15 mouse cellular contexts compared by ENCODE assay signal in genomic region chr19:32506514-32506913, GRCm38 (mm10). TPM values are rescaled to one million over a fixed set of nuclear protein-coding genes. Genes with fewer than 3 reads are reported as not detected.
DNase-seq lines count a peak whose midpoint lies in the region; ATAC-seq and TF ChIP-seq lines count a peak whose summit lies in the region.
"Had no signal": no experiment of that assay in that cellular context is flagged by ENCODE, and none has a peak within 500 bp of the region (broad histone marks: within the 10 kb centered on the region; RNA-seq: fewer than 3 reads in every experiment).

No protein-coding gene starts in this region.

- H3K4me3 ChIP-seq in embryonic facial prominence, embryonic 14.5 days (ENCODE audit: low read depth, low read length): no peak overlapping the region
- no peak overlapping the region for H3K4me3 ChIP-seq in embryonic facial prominence, embryonic 10.5 days
- no peak overlapping the region for H3K4me3 ChIP-seq in lung, postnatal 0 days (ENCODE audit: low read depth, low read length)
- H3K4me3 ChIP-seq: heart, embryonic 13.5 days had no signal

- ATAC-seq in embryonic facial prominence, embryonic 14.5 days (ENCODE audit: low read depth): no peak
- ATAC-seq in lung, postnatal 0 days: peak; percentile 71
- ATAC-seq in granulocyte monocyte progenitor cell, adult 5-6 weeks (replicated peaks; ENCODE audit: poor library complexity, severe bottlenecking): peak; percentile 58; the same call in 1 of the 2 replicates
- ATAC-seq in megakaryocyte-erythroid progenitor cell, adult 5-6 weeks (replicated peaks; ENCODE audit: low FRiP score, low TSS enrichment, poor library complexity, severe bottlenecking): no peak
- ATAC-seq: forebrain, embryonic 16.5 days; inflammation-experienced regulatory T-cells, adult 6 months had no signal

- H3K9me3 ChIP-seq in embryonic facial prominence, embryonic 14.5 days (ENCODE audit: control insufficient read depth, low read length): 0 out of 2 replicates have a peak, but pooled peaks cover 4% of the 10 kb centered on the region
- H3K9me3 ChIP-seq in embryonic facial prominence, embryonic 10.5 days: no peaks in the 10 kb centered on the region
- no peaks in the 10 kb centered on the region for H3K9me3 ChIP-seq in lung, postnatal 0 days (ENCODE audit: low read length)
- H3K9me3 ChIP-seq: heart, embryonic 13.5 days had no signal

- 0 out of 2 replicates have a peak, but pooled peaks have one; percentile 28 for TF ChIP-seq EP300 in lung, postnatal 0 days (IDR thresholded peaks at IDR 0.05)

- peaks cover 18% of the 10 kb centered on the region for H3K36me3 ChIP-seq in embryonic facial prominence, embryonic 14.5 days (ENCODE audit: control insufficient read depth, insufficient read depth, low read length)
- peaks cover 76% of the 10 kb centered on the region for H3K36me3 ChIP-seq in embryonic facial prominence, embryonic 10.5 days (replicated peaks)
- H3K36me3 ChIP-seq in lung, postnatal 0 days (ENCODE audit: insufficient read depth, low read length): no peaks in the 10 kb centered on the region

- no peak overlapping the region for H3K4me2 ChIP-seq in embryonic facial prominence, embryonic 14.5 days (ENCODE audit: low read depth, low read length)
- no peak overlapping the region for H3K4me2 ChIP-seq in lung, postnatal 0 days (replicated peaks; ENCODE audit: low read depth, low read length)
- H3K4me2 ChIP-seq: heart, embryonic 13.5 days had no signal

- TF ChIP-seq CTCF in lung, postnatal 0 days (IDR thresholded peaks at IDR 0.05): no peak

- no peak overlapping the region for H3K9ac ChIP-seq in embryonic facial prominence, embryonic 14.5 days (ENCODE audit: low read depth, low read length)
- no peak overlapping the region for H3K9ac ChIP-seq in lung, postnatal 0 days (replicated peaks; ENCODE audit: low read depth)
- H3K9ac ChIP-seq: heart, embryonic 13.5 days had no signal

- peak; percentile 13 for DNase-seq in embryonic facial prominence, embryonic 14.5 days (ENCODE audit: low spot score)
- no peak for DNase-seq in embryonic facial prominence, embryonic 10.5 days (ENCODE audit: low spot score)
- DNase-seq in lung, postnatal 0 days (ENCODE audit: low spot score): peak; percentile 80
- DNase-seq in lung, postnatal 14 days: no peak
- DNase-seq in 416B (ENCODE audit: low read depth): peak; percentile 46
- DNase-seq: adrenal gland, postnatal 25 days; cerebellum, adult 2 months; cerebellum, postnatal 10 days; gastrocnemius, postnatal 10 days; heart, postnatal 36 days had no signal

- no peaks in the 10 kb centered on the region for H3K27me3 ChIP-seq in embryonic facial prominence, embryonic 14.5 days (replicated peaks; ENCODE audit: control insufficient read depth, insufficient read depth, low read length)
- H3K27me3 ChIP-seq in embryonic facial prominence, embryonic 10.5 days (replicated peaks; ENCODE audit: low read depth, poor library complexity, severe bottlenecking): no peaks in the 10 kb centered on the region
- H3K27me3 ChIP-seq in lung, postnatal 0 days (replicated peaks; ENCODE audit: insufficient read depth, low read length): no peaks in the 10 kb centered on the region
- H3K27me3 ChIP-seq: heart, embryonic 13.5 days had no signal

- H3K27ac ChIP-seq in embryonic facial prominence, embryonic 14.5 days (replicated peaks; ENCODE audit: low read depth, low read length): no peak overlapping the region
- H3K27ac ChIP-seq in embryonic facial prominence, embryonic 10.5 days (replicated peaks): no peak overlapping the region
- peak overlapping the region; percentile 54; the same call in 1 of the 2 replicates for H3K27ac ChIP-seq in lung, postnatal 0 days (ENCODE audit: low read length)
- H3K27ac ChIP-seq: heart, embryonic 13.5 days had no signal

- H3K4me1 ChIP-seq in embryonic facial prominence, embryonic 14.5 days (ENCODE audit: control insufficient read depth, insufficient read depth, low read length): no peaks in the 10 kb centered on the region
- no peaks in the 10 kb centered on the region for H3K4me1 ChIP-seq in embryonic facial prominence, embryonic 10.5 days
- no peaks in the 10 kb centered on the region for H3K4me1 ChIP-seq in lung, postnatal 0 days (ENCODE audit: insufficient read depth, low read depth, low read length)

- WGBS in embryonic facial prominence, embryonic 14.5 days: 86% methylated on average over 5 of the region's 5 CpGs
- 94% methylated on average over 5 of the region's 5 CpGs for WGBS in embryonic facial prominence, embryonic 10.5 days
- WGBS in lung, postnatal 0 days: 58% methylated on average over 5 of the region's 5 CpGs

RNA-seq across cellular contexts. Expression of gene Minpp1, which starts 20.9 kb away (rescaled TPM):
- 61.7 and 64.3 TPM in 2 replicates for polyA plus RNA-seq in embryonic facial prominence, embryonic 14.5 days (2014; fragmentation: Nextera tagmentation; extraction: Ambion mirVana)
- polyA plus RNA-seq in embryonic facial prominence, embryonic 10.5 days (2016; fragmentation: Nextera tagmentation; extraction: Ambion mirVana): 65.7 and 71.6 TPM in 2 replicates
- polyA plus RNA-seq in lung, postnatal 0 days (2015; fragmentation: Nextera tagmentation; extraction: Ambion mirVana): 37.0 and 39.5 TPM in 2 replicates
- total RNA-seq in granulocyte monocyte progenitor cell, adult 5-6 weeks (2014; fragmentation: Nextera tagmentation): 36.3 and 45.2 TPM in 2 replicates
- 37.9 and 49.9 TPM in 2 replicates for total RNA-seq in granulocyte monocyte progenitor cell, adult 5-6 weeks (2017)
- total RNA-seq in megakaryocyte-erythroid progenitor cell, adult 5-6 weeks (2014; fragmentation: Nextera tagmentation): 239 and 247 TPM in 2 replicates
- 192 and 210 TPM in 2 replicates for total RNA-seq in megakaryocyte-erythroid progenitor cell, adult 5-6 weeks (2017)

RNA-seq across cellular contexts. Expression of gene Rpl9-ps6, which starts 40.1 kb away (rescaled TPM):
- 151 and 180 TPM in 2 replicates for polyA plus RNA-seq in embryonic facial prominence, embryonic 14.5 days (2014; fragmentation: Nextera tagmentation; extraction: Ambion mirVana)
- 69.7 and 70.3 TPM in 2 replicates for polyA plus RNA-seq in embryonic facial prominence, embryonic 10.5 days (2016; fragmentation: Nextera tagmentation; extraction: Ambion mirVana)
- polyA plus RNA-seq in lung, postnatal 0 days (2015; fragmentation: Nextera tagmentation; extraction: Ambion mirVana): 82.1 and 83.8 TPM in 2 replicates
- 146 and 204 TPM in 2 replicates for total RNA-seq in granulocyte monocyte progenitor cell, adult 5-6 weeks (2014; fragmentation: Nextera tagmentation)
- 105 and 159 TPM in 2 replicates for total RNA-seq in granulocyte monocyte progenitor cell, adult 5-6 weeks (2017)
- total RNA-seq in megakaryocyte-erythroid progenitor cell, adult 5-6 weeks (2014; fragmentation: Nextera tagmentation): 149 and 176 TPM in 2 replicates
- 113 and 151 TPM in 2 replicates for total RNA-seq in megakaryocyte-erythroid progenitor cell, adult 5-6 weeks (2017)

Comparison
In these comparisons a context has a peak if more than half of its experiments do, and no peak if none do; other contexts are left out.
1. DNase-seq: peak in embryonic facial prominence, embryonic 14.5 days (single experiment), lung, postnatal 0 days (single experiment) and 416B (single experiment); none in embryonic facial prominence, embryonic 10.5 days (single experiment) and lung, postnatal 14 days (single experiment).
2. ATAC-seq: peak in lung, postnatal 0 days (single experiment) and granulocyte monocyte progenitor cell, adult 5-6 weeks (single experiment); none in embryonic facial prominence, embryonic 14.5 days (single experiment) and megakaryocyte-erythroid progenitor cell, adult 5-6 weeks (single experiment).